Mouse (Mus musculus): Measurements from ENCODE around the gene Rsph3b.
"Not testable (repeated sequence)": the region's sequence is repeated elsewhere in the genome, so short reads cannot be mapped to it uniquely, and the experiment has no call there.

The Rsph3b gene

GRCm38 (mm10) chr17:6959543-6960259 is 11.2 kb upstream of the Rsph3b start:
- DNase-seq (ENCODE audit: low read depth, low spot score), result not testable (repeated sequence)

DNA sequence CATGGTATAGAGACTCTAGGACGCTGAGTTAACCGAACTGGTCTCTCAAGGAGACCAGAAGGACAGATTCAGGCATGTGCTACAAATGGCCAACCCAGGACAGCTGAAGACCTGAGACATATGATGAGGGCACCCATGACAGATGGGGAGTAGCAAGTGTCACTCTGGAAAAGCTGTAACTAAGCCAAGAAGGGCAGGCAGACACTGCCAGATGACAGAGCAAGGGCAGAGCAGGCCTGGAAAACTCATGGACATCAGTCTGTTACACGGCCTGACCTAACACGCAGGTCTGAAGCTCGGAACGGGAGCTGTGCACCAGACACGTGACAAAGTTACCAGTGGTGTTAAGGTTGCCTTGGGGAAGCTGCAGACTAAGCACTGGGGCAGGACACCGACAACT is 10.4 kb upstream of the Rsph3b start:
- DNase-seq (ENCODE audit: low read depth, low spot score), result not testable (repeated sequence)

GRCm38 (mm10) chr17:6948769-6949228 is 317 bp upstream of the Rsph3b start:
- DNase-seq (ENCODE audit: low read depth, low spot score), result peak; percentile 38

DNA sequence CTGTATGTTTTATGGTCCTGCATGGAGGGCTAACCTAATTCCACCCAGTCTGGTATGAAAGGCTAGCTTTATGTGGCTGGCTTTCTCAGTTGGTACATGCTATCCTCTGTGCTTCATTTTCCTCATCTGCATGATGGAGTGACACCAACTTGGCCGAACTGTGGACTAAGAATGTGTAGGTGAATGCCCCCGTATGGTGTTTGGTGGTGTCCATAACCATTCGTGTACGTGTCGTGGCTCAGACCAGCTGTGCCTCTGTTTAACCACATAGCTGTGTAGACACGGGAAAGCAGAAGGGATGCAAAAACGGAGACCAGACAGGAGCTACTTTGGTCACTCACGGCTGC is 872 bp downstream of the Rsph3b start:
- DNase-seq (ENCODE audit: low read depth, low spot score), result not testable (repeated sequence)

DNA sequence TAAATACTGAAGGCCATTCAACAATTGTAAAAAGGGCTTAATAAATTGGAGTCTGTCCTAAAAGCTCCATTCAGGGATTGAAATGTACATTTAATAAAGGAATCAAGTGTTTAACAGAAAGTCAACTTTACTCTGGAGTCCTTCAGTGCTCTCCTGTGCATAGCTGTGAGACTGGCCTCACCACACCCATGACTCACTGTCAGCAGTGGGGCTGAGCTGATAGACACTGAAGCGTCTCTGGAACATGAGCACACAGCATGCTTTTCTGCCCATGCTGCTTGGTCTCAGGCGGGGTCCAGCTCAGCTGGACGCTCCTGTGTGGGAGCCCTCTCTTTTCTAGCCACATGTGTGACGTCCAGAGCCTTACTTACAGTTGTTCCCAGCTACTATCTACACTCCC is 5.9 kb downstream of the Rsph3b start:
- not testable (repeated sequence) for DNase-seq (ENCODE audit: low read depth, low spot score)

GRCm38 (mm10) chr17:6931625-6932024 is 16.9 kb downstream of the Rsph3b start:
- DNase-seq (ENCODE audit: low read depth, low spot score), result not testable (repeated sequence)

- not testable (repeated sequence) for DNase-seq (ENCODE audit: low read depth, low spot score)
These were observed 28.1 kb downstream of the Rsph3b start for GRCm38 (mm10) chr17:6920351-6920894.

- DNase-seq (ENCODE audit: low read depth, low spot score), result not testable (repeated sequence)
These were observed 29.1 kb downstream of the Rsph3b start for GRCm38 (mm10) chr17:6919388-6919787.

- DNase-seq (ENCODE audit: low read depth, low spot score), result not testable (repeated sequence)
These were observed 33.2 kb downstream of the Rsph3b start for GRCm38 (mm10) chr17:6915282-6915681.

GRCm38 (mm10) chr17:6914066-6914465 is 34.4 kb downstream of the Rsph3b start:
- not testable (repeated sequence) for DNase-seq (ENCODE audit: low read depth, low spot score)

- not testable (repeated sequence) for DNase-seq (ENCODE audit: low read depth, low spot score)
These were observed 48.1 kb downstream of the Rsph3b start for GRCm38 (mm10) chr17:6900361-6900760.

GRCm38 (mm10) chr17:6897996-6898562 is 50.4 kb downstream of the Rsph3b start:
- not testable (repeated sequence) for DNase-seq (ENCODE audit: low read depth, low spot score)

DNA sequence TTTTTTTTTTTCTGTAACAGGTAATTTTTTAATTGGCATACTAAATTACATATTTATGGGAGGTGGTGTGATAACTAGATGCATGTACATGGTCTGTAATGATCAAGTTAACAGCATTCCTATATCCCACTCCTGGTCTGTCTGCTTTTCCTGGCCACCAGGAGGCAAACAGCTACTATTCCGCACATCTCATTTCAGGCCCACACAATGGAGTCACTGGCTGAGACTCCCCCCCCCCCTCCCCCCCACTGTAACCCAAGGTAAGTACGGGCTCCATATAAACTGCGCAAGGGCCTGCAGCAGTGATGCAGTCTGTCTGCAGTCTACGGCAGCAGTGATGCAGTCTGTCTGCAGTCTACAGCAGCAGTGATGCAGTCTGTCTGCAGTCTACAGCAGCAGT is 51.7 kb downstream of the Rsph3b start:
- DNase-seq (ENCODE audit: low read depth, low spot score), result no peak

GRCm38 (mm10) chr17:6893332-6893731 is 55.1 kb downstream of the Rsph3b start:
- no peak for DNase-seq (ENCODE audit: low read depth, low spot score)

DNA sequence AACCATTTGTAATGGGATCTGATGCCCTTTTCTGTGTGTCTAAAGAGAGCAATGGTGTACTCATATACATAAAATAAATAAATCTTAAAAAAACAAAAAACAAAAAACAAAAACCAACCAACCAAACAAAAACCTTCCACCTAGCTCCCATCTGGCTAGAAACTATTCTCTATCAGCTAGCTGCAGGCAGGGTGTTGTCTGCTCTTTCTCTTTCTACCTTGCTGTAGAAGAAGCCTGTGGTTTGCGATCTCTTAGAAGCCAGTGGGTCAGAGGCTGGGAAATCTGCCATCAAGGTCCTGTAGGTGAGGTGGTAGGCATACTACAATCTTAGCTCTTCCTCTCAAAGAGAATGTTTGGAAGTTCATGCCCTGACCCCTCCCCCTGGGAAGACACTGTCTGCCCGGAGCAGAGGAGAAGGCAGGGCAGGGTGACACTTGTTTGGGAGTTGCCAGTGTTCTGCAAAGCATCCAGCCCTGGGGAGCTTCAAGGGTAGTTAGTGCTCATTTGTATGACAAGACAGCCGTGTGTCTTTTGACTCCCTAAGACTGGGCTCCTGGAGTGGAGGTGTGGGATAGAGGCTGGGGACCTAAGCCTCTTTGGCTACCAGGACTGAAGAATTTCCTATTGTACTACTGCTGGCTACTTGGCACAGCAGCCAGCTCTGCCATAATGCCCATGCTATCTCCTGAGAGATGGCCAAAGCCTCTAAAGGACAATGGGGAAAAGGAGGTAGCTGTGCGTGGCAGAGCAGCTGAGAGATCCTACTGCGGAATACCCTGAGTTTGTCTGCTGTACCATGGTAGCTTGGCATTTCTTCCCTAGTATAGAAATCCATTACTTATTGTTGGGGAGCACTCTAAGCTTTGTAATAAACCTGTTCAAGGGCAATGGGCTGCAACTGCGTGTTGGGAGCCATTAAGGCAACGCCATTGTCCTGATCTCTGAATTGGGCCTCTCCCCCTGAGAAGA is 56.2 kb downstream of the Rsph3b start:
- DNase-seq (ENCODE audit: low read depth, low spot score), result no peak

GRCm38 (mm10) chr17:6886445-6886844 is 62.0 kb downstream of the Rsph3b start:
- DNase-seq (ENCODE audit: low read depth, low spot score), result no peak

GRCm38 (mm10) chr17:6884531-6884930 is 64.0 kb downstream of the Rsph3b start:
- no peak for DNase-seq (ENCODE audit: low read depth, low spot score)

DNA sequence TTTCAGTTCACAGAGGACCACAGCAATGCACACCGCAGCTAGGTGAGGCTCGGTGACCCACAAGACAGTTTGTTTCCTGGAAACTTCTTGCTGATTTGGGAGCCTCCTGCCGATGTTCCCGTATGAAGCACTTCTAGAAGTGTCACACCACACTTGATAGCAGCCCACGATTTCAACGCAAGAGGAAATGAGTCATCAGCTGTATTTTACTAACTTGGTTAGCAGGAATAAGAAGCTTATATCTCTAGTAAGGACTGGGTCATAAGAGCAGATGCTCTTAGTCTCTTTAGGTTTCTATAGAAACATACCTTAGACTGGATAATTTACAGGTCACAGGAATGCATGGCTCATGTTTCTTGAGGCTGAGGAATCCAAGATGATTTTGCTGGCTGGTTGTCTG is 67.2 kb downstream of the Rsph3b start:
- DNase-seq (ENCODE audit: low read depth, low spot score), result no peak

GRCm38 (mm10) chr17:6871421-6871820 is 77.1 kb downstream of the Rsph3b start:
- no peak for DNase-seq (ENCODE audit: low read depth, low spot score)

GRCm38 (mm10) chr17:6868810-6869209 is 79.7 kb downstream of the Rsph3b start:
- DNase-seq (ENCODE audit: low read depth, low spot score), result no peak

DNA sequence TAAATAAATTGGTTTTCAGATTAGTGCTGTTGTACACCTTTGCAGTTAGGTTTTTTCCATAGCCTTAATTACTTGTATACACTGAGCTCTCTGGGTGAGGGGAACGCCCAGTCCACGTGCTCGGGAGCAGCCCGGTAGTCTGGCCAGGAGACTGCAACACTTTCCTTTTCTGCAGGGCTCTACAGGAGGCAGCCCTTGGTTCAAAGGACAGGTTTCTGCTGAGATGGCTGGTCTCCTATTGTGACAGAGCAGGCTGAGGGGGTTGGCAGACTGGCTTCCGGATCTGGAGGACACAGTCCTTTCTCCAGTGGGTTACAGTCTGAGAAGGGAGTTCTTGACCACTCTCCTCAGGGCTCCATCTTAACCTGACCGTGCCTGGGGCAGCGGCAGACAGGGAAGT is 80.7 kb downstream of the Rsph3b start:
- DNase-seq (ENCODE audit: low read depth, low spot score), result no peak

DNA sequence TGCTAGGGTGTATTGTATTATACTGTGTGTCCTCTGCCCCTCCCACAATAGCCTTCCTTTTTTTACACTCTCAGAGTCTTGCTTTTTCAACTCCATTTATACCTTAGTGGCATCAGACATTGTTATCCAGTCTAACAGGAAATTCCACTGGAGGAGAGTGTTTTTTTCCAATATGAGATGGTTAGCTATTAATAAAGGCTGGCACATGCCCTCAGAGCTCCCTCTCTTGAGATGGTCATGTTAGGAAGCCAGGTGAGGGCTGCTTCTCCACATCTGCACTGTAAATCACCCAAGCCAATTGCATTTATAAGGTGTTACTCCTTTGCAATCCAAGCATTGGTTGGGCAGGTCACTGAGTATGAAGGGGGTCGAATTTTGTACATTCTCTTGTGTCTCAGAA is 81.9 kb downstream of the Rsph3b start:
- no peak for DNase-seq (ENCODE audit: low read depth, low spot score)

Data from telencephalon, adult 2 months (tissue).